Mouse (Mus musculus): ENCODE data around the gene Usp25. TPM values are rescaled to one million over a fixed set of nuclear protein-coding genes. Genes with fewer than 3 reads are reported as not detected.

Gene Usp25
- total RNA-seq, 2 experiments from 2014 or later, result 20.3 to 23.5 TPM

- no peak for DNase-seq
- intact Hi-C loops (cut with DNase I), result loop anchor here (5.0 kb wide), 1 partner anchor 1029 kb away; no protein-coding TSS in a partner anchor
Measured at GRCm38 (mm10) chr16:77128683-77129082, 115.2 kb downstream of the Usp25 start.

GRCm38 (mm10) chr16:77133055-77133454, 119.5 kb downstream of the Usp25 start:
- no peak for DNase-seq
- intact Hi-C loops (cut with DNase I), result loop anchor here (5.0 to 10.0 kb wide), 2 partner anchors 104 to 1212 kb away; no protein-coding TSS in a partner anchor

- no peak for DNase-seq
- intact Hi-C loops (cut with DNase I), result no loop called here
Measured at GRCm38 (mm10) chr16:77140651-77141050, 127.1 kb downstream of the Usp25 start.

- no peak for DNase-seq
- intact Hi-C loops (cut with DNase I), result no loop called here
Measured at GRCm38 (mm10) chr16:77146801-77147200, 133.3 kb downstream of the Usp25 start.

- DNase-seq, result no peak
- intact Hi-C loops (cut with DNase I), result no loop called here
Measured at GRCm38 (mm10) chr16:77150338-77150737, 136.8 kb downstream of the Usp25 start.

GRCm38 (mm10) chr16:77150884-77151283, 137.4 kb downstream of the Usp25 start:
- DNase-seq, result no peak
- intact Hi-C loops (cut with DNase I), result no loop called here

- intact Hi-C loops (cut with DNase I), result no loop called here
- DNase-seq, result no peak
Measured at GRCm38 (mm10) chr16:77152288-77152687, 138.8 kb downstream of the Usp25 start.

- no peak for DNase-seq
- intact Hi-C loops (cut with DNase I), result no loop called here
Measured at GRCm38 (mm10) chr16:77153216-77153715, 139.8 kb downstream of the Usp25 start.

- intact Hi-C loops (cut with DNase I), result no loop called here
- DNase-seq, result peak; percentile 74
Measured at GRCm38 (mm10) chr16:77153815-77154214, 140.3 kb downstream of the Usp25 start.

GRCm38 (mm10) chr16:77154831-77155230, 141.3 kb downstream of the Usp25 start:
- intact Hi-C loops (cut with DNase I), result no loop called here
- DNase-seq, result peak; percentile 44
